Mouse (Mus musculus) frontal cortex, postnatal 14 days (tissue): ENCODE data around the gene Dnajc11.

Source experiments
- DNase-seq, 2 experiments: peaks; one replicate each; pipeline ENCODE4 v3.0.0; 2022; ENCODE audit warnings: low spot score in 2 of 2

Dnajc11 gene

GRCm38 (mm10) chr4:151933505-151934214 lies at the start of gene Dnajc11:
Dnajc11 (plus strand) TSS chr4:151933691.
- peak; percentile 87 to 89 for DNase-seq

GRCm38 (mm10) chr4:151893241-151893640 lies 40.2 kb upstream of the Dnajc11 start:
- no peak for DNase-seq

GRCm38 (mm10) chr4:151894926-151895325 lies 38.6 kb upstream of the Dnajc11 start:
- no peak for DNase-seq

- DNase-seq: no peak
Observed at GRCm38 (mm10) chr4:151895624-151896023, 37.9 kb upstream of the Dnajc11 start.

GRCm38 (mm10) chr4:151897069-151897617 lies 36.3 kb upstream of the Dnajc11 start:
- DNase-seq: no peak

- DNase-seq: no peak
Observed at GRCm38 (mm10) chr4:151898600-151899245, 34.8 kb upstream of the Dnajc11 start.

- DNase-seq: no peak
Observed at GRCm38 (mm10) chr4:151899707-151900384, 33.6 kb upstream of the Dnajc11 start.

GRCm38 (mm10) chr4:151900735-151901134 lies 32.8 kb upstream of the Dnajc11 start:
- no peak for DNase-seq

- no peak for DNase-seq
Observed at GRCm38 (mm10) chr4:151901422-151901821, 32.1 kb upstream of the Dnajc11 start.

GRCm38 (mm10) chr4:151902046-151902688 lies 31.3 kb upstream of the Dnajc11 start:
- no peak for DNase-seq

GRCm38 (mm10) chr4:151902689-151903241 lies 30.7 kb upstream of the Dnajc11 start:
- no peak for DNase-seq

- DNase-seq: no peak
Observed at GRCm38 (mm10) chr4:151904098-151904497, 29.4 kb upstream of the Dnajc11 start.

- DNase-seq: no peak
Observed at GRCm38 (mm10) chr4:151905621-151906020, 27.9 kb upstream of the Dnajc11 start.

- DNase-seq: no peak
Observed at GRCm38 (mm10) chr4:151907577-151908343, 25.7 kb upstream of the Dnajc11 start.

- no peak for DNase-seq
Observed at GRCm38 (mm10) chr4:151908809-151909208, 24.7 kb upstream of the Dnajc11 start.

GRCm38 (mm10) chr4:151916271-151916670 lies 17.2 kb upstream of the Dnajc11 start:
- DNase-seq: no peak

- DNase-seq: no peak
Observed at GRCm38 (mm10) chr4:151919135-151919840, 14.2 kb upstream of the Dnajc11 start.

- DNase-seq: no peak
Observed at GRCm38 (mm10) chr4:151919900-151920643, 13.4 kb upstream of the Dnajc11 start.

GRCm38 (mm10) chr4:151922124-151922523 lies 11.4 kb upstream of the Dnajc11 start:
- no peak for DNase-seq
